Mouse (Mus musculus) intestine, embryonic 15.5 days (tissue): ENCODE data around the gene Gm20388. TPM values are rescaled to one million over a fixed set of nuclear protein-coding genes. Genes with fewer than 3 reads are reported as not detected.

Experiments
- ATAC-seq: fragments of 200-750 bp; cut with Nextera tagmentation; 2 replicates; pipeline ENCODE4 v1.8.0; 2017; ENCODE audit warnings: moderate TSS enrichment, moderate library complexity
- H3K27ac ChIP-seq: fragments of 300-500 bp; sonication (generic); 2 replicates; pipeline ENCODE4 v1.5.1; 2015; ENCODE audit warnings: mild to moderate bottlenecking, inconsistent platforms
- H3K27me3 ChIP-seq: fragments of 300-500 bp; sonication (generic); replicated peaks from 2 replicates; pipeline ENCODE4 v1.6.1; 2015; ENCODE audit warnings: inconsistent platforms
- H3K36me3 ChIP-seq: fragments of 300-500 bp; sonication (generic); 2 replicates; pipeline ENCODE4 v1.6.1; 2015; ENCODE audit warnings: inconsistent platforms
- H3K4me1 ChIP-seq: fragments of 300-500 bp; sonication (generic); replicated peaks from 2 replicates; pipeline ENCODE4 v1.6.1; 2015; ENCODE audit warnings: inconsistent platforms
- H3K4me2 ChIP-seq: fragments of 300-500 bp; sonication (generic); replicated peaks from 2 replicates; pipeline ENCODE4 v1.6.1; 2015; ENCODE audit warnings: mild to moderate bottlenecking, inconsistent platforms
- H3K4me3 ChIP-seq: fragments of 300-500 bp; sonication (generic); replicated peaks from 2 replicates; pipeline ENCODE4 v1.5.1; 2015; ENCODE audit warnings: inconsistent platforms
- H3K9ac ChIP-seq: fragments of 300-500 bp; sonication (generic); 2 replicates; pipeline ENCODE4 v1.6.1; 2015; ENCODE audit warnings: inconsistent platforms
- H3K9me3 ChIP-seq: fragments of 300-500 bp; sonication (generic); 2 replicates; pipeline ENCODE4 v1.6.1; 2016; ENCODE audit warnings: inconsistent platforms
- WGBS: fragments of 180-500 bp; shearing (Covaris S2); methylation state at CpG from one replicate; pipeline ENCODE4 v1.1.7; 2015; 5-methylcytosine and 5-hydroxymethylcytosine counted together
- polyA plus RNA-seq: library from polyadenylated mRNA; unstranded; fragments of >200 nt; fragmentation: Nextera tagmentation; extraction: Ambion mirVana; gene quantifications from 2 replicates; pipeline ENCODE4 v1.2.1, GENCODE M21; 2015

The Gm20388 gene
- polyA plus RNA-seq, 1 experiment from 2014 or later: not detected

- no peaks in the 10 kb centered on the region for H3K27me3 ChIP-seq
- no peak overlapping the region for H3K9ac ChIP-seq
- no peaks in the 10 kb centered on the region for H3K9me3 ChIP-seq
- H3K4me3 ChIP-seq: no peak overlapping the region
- ATAC-seq: no peak
- H3K36me3 ChIP-seq: 0 out of 2 replicates have a peak, but pooled peaks cover 5% of the 10 kb centered on the region
- 82% methylated on average over 11 of the region's 11 CpGs for WGBS
- no peak overlapping the region for H3K27ac ChIP-seq
- H3K4me1 ChIP-seq: peaks cover 64% of the 10 kb centered on the region
- H3K4me2 ChIP-seq: no peak overlapping the region
Observed at GRCm38 (mm10) chr8:120552509-120552908, 641.9 kb downstream of the Gm20388 start.

GRCm38 (mm10) chr8:120553441-120554123, 642.9 kb downstream of the Gm20388 start:
- H3K9me3 ChIP-seq: no peaks in the 10 kb centered on the region
- H3K27me3 ChIP-seq: no peaks in the 10 kb centered on the region
- no peak overlapping the region for H3K27ac ChIP-seq
- ATAC-seq: no peak
- no peak overlapping the region for H3K9ac ChIP-seq
- H3K36me3 ChIP-seq: 0 out of 2 replicates have a peak, but pooled peaks cover 5% of the 10 kb centered on the region
- peaks cover 56% of the 10 kb centered on the region for H3K4me1 ChIP-seq
- H3K4me2 ChIP-seq: no peak overlapping the region
- WGBS: 88% methylated on average over 24 of the region's 24 CpGs
- H3K4me3 ChIP-seq: no peak overlapping the region

- Histone ChIP-seq H3K4me3 (no peak overlapping the region), H3K9me3 (no peaks in the 10 kb centered on the region), H3K36me3 (0 out of 2 replicates have a peak, but pooled peaks cover 5% of the 10 kb centered on the region), H3K4me2 (no peak overlapping the region), H3K27me3 (no peaks in the 10 kb centered on the region), H3K9ac (no peak overlapping the region), H3K4me1 (peaks cover 51% of the 10 kb centered on the region), H3K27ac (no peak overlapping the region)
- no peak for ATAC-seq
- WGBS: 91% methylated on average over 18 of the region's 18 CpGs
Observed at GRCm38 (mm10) chr8:120554466-120555039, 643.9 kb downstream of the Gm20388 start.

- no peak overlapping the region for H3K4me2 ChIP-seq
- H3K27me3 ChIP-seq: no peaks in the 10 kb centered on the region
- H3K9me3 ChIP-seq: no peaks in the 10 kb centered on the region
- H3K4me1 ChIP-seq: peaks cover 36% of the 10 kb centered on the region
- peak overlapping the region; percentile 40; the same call in 1 of the 2 replicates for H3K27ac ChIP-seq
- 63% methylated on average over 20 of the region's 20 CpGs for WGBS
- 0 out of 2 replicates have a peak, but pooled peaks cover 5% of the 10 kb centered on the region for H3K36me3 ChIP-seq
- no peak overlapping the region for H3K4me3 ChIP-seq
- no peak for ATAC-seq
- H3K9ac ChIP-seq: no peak overlapping the region
Observed at GRCm38 (mm10) chr8:120556198-120556892, 645.7 kb downstream of the Gm20388 start.

- Histone ChIP-seq H3K27me3 (no peaks in the 10 kb centered on the region), H3K9ac (no peak overlapping the region), H3K27ac (no peak overlapping the region), H3K4me3 (no peak overlapping the region), H3K36me3 (0 out of 2 replicates have a peak, but pooled peaks cover 5% of the 10 kb centered on the region), H3K4me2 (no peak overlapping the region), H3K4me1 (peaks cover 33% of the 10 kb centered on the region), H3K9me3 (no peaks in the 10 kb centered on the region)
- ATAC-seq: no peak
- 71% methylated on average over 15 of the region's 15 CpGs for WGBS
Observed at GRCm38 (mm10) chr8:120557170-120557965, 646.7 kb downstream of the Gm20388 start.

- H3K36me3 ChIP-seq: 0 out of 2 replicates have a peak, but pooled peaks cover 5% of the 10 kb centered on the region
- no peak overlapping the region for H3K9ac ChIP-seq
- no peak overlapping the region for H3K4me2 ChIP-seq
- no peak overlapping the region for H3K4me3 ChIP-seq
- H3K9me3 ChIP-seq: no peaks in the 10 kb centered on the region
- ATAC-seq: no peak
- no peaks in the 10 kb centered on the region for H3K27me3 ChIP-seq
- H3K4me1 ChIP-seq: peaks cover 41% of the 10 kb centered on the region
- H3K27ac ChIP-seq: 0 out of 2 replicates have a peak overlapping the region, but pooled peaks have one; percentile 11
- WGBS: 73% methylated on average over 4 of the region's 4 CpGs
Observed at GRCm38 (mm10) chr8:120558162-120558561, 647.5 kb downstream of the Gm20388 start.

- ATAC-seq: no peak
- no peak overlapping the region for H3K4me2 ChIP-seq
- H3K9me3 ChIP-seq: no peaks in the 10 kb centered on the region
- H3K4me1 ChIP-seq: peaks cover 56% of the 10 kb centered on the region
- H3K4me3 ChIP-seq: no peak overlapping the region
- H3K36me3 ChIP-seq: 0 out of 2 replicates have a peak, but pooled peaks cover 2% of the 10 kb centered on the region
- H3K27ac ChIP-seq: no peak overlapping the region
- H3K9ac ChIP-seq: no peak overlapping the region
- WGBS: 58% methylated on average over 11 of the region's 11 CpGs
- no peaks in the 10 kb centered on the region for H3K27me3 ChIP-seq
Observed at GRCm38 (mm10) chr8:120559654-120560053, 649.0 kb downstream of the Gm20388 start.

DNA sequence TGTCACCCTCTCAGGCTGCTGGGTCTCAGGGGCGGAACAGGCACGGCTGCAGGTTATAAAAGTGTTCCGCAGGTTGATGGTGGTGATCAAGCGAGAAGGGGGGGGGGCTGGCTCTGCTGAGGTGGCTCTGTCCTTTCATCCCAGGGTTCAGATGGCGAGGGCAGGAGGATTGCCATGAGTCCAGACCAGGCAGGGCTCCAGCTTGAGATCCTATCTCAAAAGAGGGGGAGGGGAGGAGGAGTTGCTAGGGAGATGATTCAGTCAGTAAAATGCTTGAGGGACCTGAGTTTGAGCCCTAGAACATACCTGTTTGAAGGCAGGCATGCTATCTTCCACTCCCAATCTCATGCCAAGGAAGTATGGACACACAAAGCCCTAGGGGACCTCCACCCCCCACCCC, 649.9 kb downstream of the Gm20388 start:
- no peak for ATAC-seq
- Histone ChIP-seq H3K4me2 (no peak overlapping the region), H3K9me3 (no peaks in the 10 kb centered on the region), H3K36me3 (0 out of 2 replicates have a peak, but pooled peaks cover 2% of the 10 kb centered on the region), H3K27me3 (no peaks in the 10 kb centered on the region), H3K9ac (no peak overlapping the region), H3K4me3 (no peak overlapping the region), H3K4me1 (peaks cover 63% of the 10 kb centered on the region), H3K27ac (no peak overlapping the region)
- 89% methylated on average over 5 of the region's 5 CpGs for WGBS

- 82% methylated on average over 22 of the region's 22 CpGs for WGBS
- no peaks in the 10 kb centered on the region for H3K9me3 ChIP-seq
- peaks cover 4% of the 10 kb centered on the region; the same call in 1 of the 2 replicates for H3K36me3 ChIP-seq
- no peak overlapping the region for H3K9ac ChIP-seq
- no peak overlapping the region for H3K4me2 ChIP-seq
- no peak overlapping the region for H3K4me3 ChIP-seq
- peak overlapping the region; percentile 15; the same call in 1 of the 2 replicates for H3K27ac ChIP-seq
- no peak for ATAC-seq
- peaks cover 54% of the 10 kb centered on the region for H3K4me1 ChIP-seq
- no peaks in the 10 kb centered on the region for H3K27me3 ChIP-seq
Observed at GRCm38 (mm10) chr8:120561539-120562435, 651.1 kb downstream of the Gm20388 start.

DNA sequence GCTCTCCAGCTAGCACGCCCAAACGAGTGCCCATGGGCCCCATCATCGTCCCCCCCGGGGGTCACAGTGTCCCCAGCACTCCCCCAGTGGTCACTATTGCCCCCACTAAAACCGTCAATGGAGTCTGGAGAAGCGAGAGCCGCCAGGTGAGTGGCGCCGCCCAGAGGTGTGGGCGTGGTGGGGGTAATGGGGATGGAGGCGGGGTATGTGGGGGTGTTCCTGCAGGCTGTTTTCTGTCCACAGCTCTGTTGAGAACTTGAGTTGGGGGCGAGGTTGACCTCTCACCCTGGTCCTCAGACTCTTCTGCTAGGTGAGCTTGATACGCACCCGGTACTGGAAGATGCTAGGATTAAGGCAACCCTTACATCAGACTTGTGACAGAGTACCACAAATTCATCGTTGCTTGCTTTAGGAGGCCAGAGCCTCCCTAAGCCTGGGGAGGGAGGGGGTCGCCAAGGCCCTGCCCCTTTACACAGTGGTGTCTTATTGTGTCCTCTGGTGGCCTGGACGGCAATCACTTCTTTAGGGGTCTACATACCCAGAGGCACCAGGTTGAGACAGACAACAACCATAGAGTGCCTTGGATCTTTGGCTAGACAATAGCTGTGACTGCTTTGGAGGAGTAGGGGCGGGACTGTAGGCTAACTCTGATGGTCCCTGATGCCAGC, 652.2 kb downstream of the Gm20388 start:
- no peak overlapping the region for H3K4me2 ChIP-seq
- H3K9ac ChIP-seq: peak overlapping the region; percentile 23; the same call in 1 of the 2 replicates
- 80% methylated on average over 18 of the region's 18 CpGs for WGBS
- peaks cover 14% of the 10 kb centered on the region for H3K36me3 ChIP-seq
- H3K27me3 ChIP-seq: no peaks in the 10 kb centered on the region
- H3K4me1 ChIP-seq: peaks cover 44% of the 10 kb centered on the region
- ATAC-seq: no peak
- no peak overlapping the region for H3K4me3 ChIP-seq
- H3K9me3 ChIP-seq: no peaks in the 10 kb centered on the region
- H3K27ac ChIP-seq: peak overlapping the region; percentile 84
